Mouse (Mus musculus) G1E (cell line): ENCODE measurements around the gene Elavl1.

Source experiments
- CTCF ChIP-seq: IDR thresholded peaks from 2 replicates; pipeline ENCODE4 v1.5.1; 2012; ENCODE audit warnings: low read depth, low read length, inconsistent platforms, mixed read lengths
- POLR2AphosphoS5 ChIP-seq: IDR thresholded peaks from 2 replicates; pipeline ENCODE4 v1.6.1; 2012; ENCODE audit warnings: low read depth, low read length, inconsistent platforms; ENCODE audit not compliant: insufficient replicate concordance

DNA sequence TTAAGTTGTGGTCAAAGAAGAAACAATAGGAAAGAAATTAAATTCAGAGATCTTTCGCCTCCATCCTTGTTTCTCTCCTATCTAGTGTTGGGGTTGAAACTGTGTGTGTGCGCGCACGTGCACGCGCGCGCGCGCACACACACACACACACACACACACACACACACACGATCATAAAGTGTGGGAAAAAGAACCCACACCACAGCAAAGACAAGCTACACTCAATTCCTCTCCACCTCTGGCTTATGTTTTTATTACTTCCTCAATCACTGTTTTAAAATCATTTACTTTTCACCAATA, 5.7 kb downstream of the Elavl1 start:
- TF ChIP-seq POLR2AphosphoS5, result no peak
- TF ChIP-seq CTCF, result no peak
